Mouse (Mus musculus): Measurements from ENCODE around the gene Klf12. TPM values are rescaled to one million over a fixed set of nuclear protein-coding genes. Genes with fewer than 3 reads are reported as not detected.

The Klf12 gene
- polyA plus RNA-seq, 1 experiment = 1.4 TPM

GRCm38 (mm10) chr14:100132479-100132878, 152.0 kb downstream of the Klf12 start:
- Histone ChIP-seq H3K4me1 (ENCODE audit: control insufficient read depth, insufficient read depth, insufficient read length, low read length) (no peaks in the 10 kb centered on the region), H3K4me3 (ENCODE audit: insufficient read depth, low read depth, low read length) (no peak overlapping the region), H3K27ac (replicated peaks; ENCODE audit: low read depth, low read length) (no peak overlapping the region)

- no peak overlapping the region for H3K27ac ChIP-seq (replicated peaks; ENCODE audit: low read depth, low read length)
- H3K4me1 ChIP-seq (ENCODE audit: control insufficient read depth, insufficient read depth, insufficient read length, low read length) = no peaks in the 10 kb centered on the region
- H3K4me3 ChIP-seq (ENCODE audit: insufficient read depth, low read depth, low read length) = no peak overlapping the region
Observed at GRCm38 (mm10) chr14:100126126-100126525, 158.4 kb downstream of the Klf12 start.

- no peak overlapping the region for H3K4me3 ChIP-seq (ENCODE audit: insufficient read depth, low read depth, low read length)
- no peaks in the 10 kb centered on the region for H3K4me1 ChIP-seq (ENCODE audit: control insufficient read depth, insufficient read depth, insufficient read length, low read length)
- H3K27ac ChIP-seq (replicated peaks; ENCODE audit: low read depth, low read length) = no peak overlapping the region
Observed at GRCm38 (mm10) chr14:100121075-100121474, 163.4 kb downstream of the Klf12 start.

- H3K27ac ChIP-seq (replicated peaks; ENCODE audit: low read depth, low read length) = no peak overlapping the region
- H3K4me3 ChIP-seq (ENCODE audit: insufficient read depth, low read depth, low read length) = no peak overlapping the region
- no peaks in the 10 kb centered on the region for H3K4me1 ChIP-seq (ENCODE audit: control insufficient read depth, insufficient read depth, insufficient read length, low read length)
Observed at GRCm38 (mm10) chr14:100119866-100120265, 164.6 kb downstream of the Klf12 start.

GRCm38 (mm10) chr14:100113419-100113818, 171.1 kb downstream of the Klf12 start:
- no peak overlapping the region for H3K27ac ChIP-seq (replicated peaks; ENCODE audit: low read depth, low read length)
- no peak overlapping the region for H3K4me3 ChIP-seq (ENCODE audit: insufficient read depth, low read depth, low read length)
- no peaks in the 10 kb centered on the region for H3K4me1 ChIP-seq (ENCODE audit: control insufficient read depth, insufficient read depth, insufficient read length, low read length)

GRCm38 (mm10) chr14:100111735-100112134, 172.7 kb downstream of the Klf12 start:
- Histone ChIP-seq H3K27ac (replicated peaks; ENCODE audit: low read depth, low read length) (no peak overlapping the region), H3K4me1 (ENCODE audit: control insufficient read depth, insufficient read depth, insufficient read length, low read length) (no peaks in the 10 kb centered on the region), H3K4me3 (ENCODE audit: insufficient read depth, low read depth, low read length) (no peak overlapping the region)

- Histone ChIP-seq H3K27ac (replicated peaks; ENCODE audit: low read depth, low read length) (no peak overlapping the region), H3K4me3 (ENCODE audit: insufficient read depth, low read depth, low read length) (no peak overlapping the region), H3K4me1 (ENCODE audit: control insufficient read depth, insufficient read depth, insufficient read length, low read length) (no peaks in the 10 kb centered on the region)
Observed at GRCm38 (mm10) chr14:100109563-100109962, 174.9 kb downstream of the Klf12 start.

GRCm38 (mm10) chr14:100105570-100105969, 178.9 kb downstream of the Klf12 start:
- Histone ChIP-seq H3K4me3 (ENCODE audit: insufficient read depth, low read depth, low read length) (no peak overlapping the region), H3K4me1 (ENCODE audit: control insufficient read depth, insufficient read depth, insufficient read length, low read length) (no peaks in the 10 kb centered on the region), H3K27ac (replicated peaks; ENCODE audit: low read depth, low read length) (no peak overlapping the region)

- Histone ChIP-seq H3K27ac (replicated peaks; ENCODE audit: low read depth, low read length) (no peak overlapping the region), H3K4me1 (ENCODE audit: control insufficient read depth, insufficient read depth, insufficient read length, low read length) (no peaks in the 10 kb centered on the region), H3K4me3 (ENCODE audit: insufficient read depth, low read depth, low read length) (no peak overlapping the region)
Observed at GRCm38 (mm10) chr14:100104818-100105217, 179.7 kb downstream of the Klf12 start.

- no peak overlapping the region for H3K27ac ChIP-seq (replicated peaks; ENCODE audit: low read depth, low read length)
- H3K4me1 ChIP-seq (ENCODE audit: control insufficient read depth, insufficient read depth, insufficient read length, low read length) = no peaks in the 10 kb centered on the region
- H3K4me3 ChIP-seq (ENCODE audit: insufficient read depth, low read depth, low read length) = no peak overlapping the region
Observed at GRCm38 (mm10) chr14:100103818-100104217, 180.7 kb downstream of the Klf12 start.

GRCm38 (mm10) chr14:100097208-100098189, 187.0 kb downstream of the Klf12 start:
- Histone ChIP-seq H3K4me3 (ENCODE audit: insufficient read depth, low read depth, low read length) (no peak overlapping the region), H3K4me1 (ENCODE audit: control insufficient read depth, insufficient read depth, insufficient read length, low read length) (no peaks in the 10 kb centered on the region)

GRCm38 (mm10) chr14:100095730-100096129, 188.7 kb downstream of the Klf12 start:
- no peak overlapping the region for H3K4me3 ChIP-seq (ENCODE audit: insufficient read depth, low read depth, low read length)
- no peak overlapping the region for H3K27ac ChIP-seq (replicated peaks; ENCODE audit: low read depth, low read length)
- H3K4me1 ChIP-seq (ENCODE audit: control insufficient read depth, insufficient read depth, insufficient read length, low read length) = no peaks in the 10 kb centered on the region

More at GRCm38 (mm10) chr14:100097208-100098189, 187.0 kb downstream of the Klf12 start:
- no peak overlapping the region for H3K27ac ChIP-seq (replicated peaks; ENCODE audit: low read depth, low read length)

- Histone ChIP-seq H3K4me1 (ENCODE audit: control insufficient read depth, insufficient read depth, insufficient read length, low read length) (no peaks in the 10 kb centered on the region), H3K4me3 (ENCODE audit: insufficient read depth, low read depth, low read length) (no peak overlapping the region), H3K27ac (replicated peaks; ENCODE audit: low read depth, low read length) (no peak overlapping the region)
Observed at GRCm38 (mm10) chr14:100090517-100090916, 194.0 kb downstream of the Klf12 start.

- Histone ChIP-seq H3K27ac (replicated peaks; ENCODE audit: low read depth, low read length) (no peak overlapping the region), H3K4me1 (ENCODE audit: control insufficient read depth, insufficient read depth, insufficient read length, low read length) (no peaks in the 10 kb centered on the region), H3K4me3 (ENCODE audit: insufficient read depth, low read depth, low read length) (no peak overlapping the region)
Observed at GRCm38 (mm10) chr14:100079620-100080019, 204.9 kb downstream of the Klf12 start.

GRCm38 (mm10) chr14:100072431-100073195, 211.9 kb downstream of the Klf12 start:
- Histone ChIP-seq H3K4me1 (ENCODE audit: control insufficient read depth, insufficient read depth, insufficient read length, low read length) (no peaks in the 10 kb centered on the region), H3K4me3 (ENCODE audit: insufficient read depth, low read depth, low read length) (no peak overlapping the region), H3K27ac (replicated peaks; ENCODE audit: low read depth, low read length) (no peak overlapping the region)

All from brown adipose tissue, adult 24 weeks (tissue).